Mouse (Mus musculus): ENCODE data around the gene Kifc1.
"Not testable (repeated sequence)": the region's sequence is repeated elsewhere in the genome, so short reads cannot be mapped to it uniquely, and the experiment has no call there.

DNA sequence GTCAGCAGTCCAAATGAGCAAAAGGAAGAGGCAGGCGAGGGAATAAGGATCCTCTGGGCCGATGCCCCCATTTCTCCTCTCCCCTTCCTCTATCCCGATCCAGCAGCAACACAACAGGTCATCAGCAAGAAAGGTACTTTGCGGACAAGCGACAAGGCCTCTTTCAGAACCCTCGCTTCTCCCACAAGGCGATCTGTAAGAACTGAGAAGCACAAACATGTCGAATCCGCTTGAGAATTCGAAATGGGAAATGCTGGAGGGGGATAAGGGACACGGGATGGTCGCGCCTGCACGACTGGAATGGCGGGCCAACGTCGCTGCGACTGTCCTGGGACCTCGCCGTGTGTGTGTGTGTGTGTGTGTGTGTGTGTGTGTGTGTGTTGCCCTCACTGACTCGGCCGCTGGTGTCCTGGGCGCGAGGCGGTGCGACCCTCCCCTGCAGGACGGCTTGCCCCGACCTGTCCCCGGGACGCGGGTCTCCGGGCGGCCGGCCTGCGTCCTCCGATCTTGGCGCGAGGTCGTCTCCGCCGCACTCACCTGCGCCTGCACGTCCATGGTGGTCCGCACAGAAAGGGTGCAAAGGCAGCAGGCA is 424 bp downstream of the Kifc1 start:
- not testable (repeated sequence) for TF ChIP-seq POLR2A (IDR thresholded peaks at IDR 0.05; ENCODE audit: control insufficient read depth, extremely low read depth, insufficient read depth, low read length, poor library complexity); CTCF (IDR thresholded peaks at IDR 0.05; ENCODE audit: borderline replicate concordance, control insufficient read depth, extremely low read depth, insufficient read depth, low read length, poor library complexity)

All from thymus, adult 2 months (tissue).